Mouse (Mus musculus) lung, adult 2 months (tissue): ENCODE measurements around the gene Top3a. TPM values are rescaled to one million over a fixed set of nuclear protein-coding genes. Genes with fewer than 3 reads are reported as not detected.

ENCODE experiments used
- DNase-seq: peaks from one replicate; pipeline ENCODE4 v3.0.0; 2022
- H3K4me1 ChIP-seq: fragments of 200-500 bp; 2 replicates; pipeline ENCODE4 v1.6.1; 2011; ENCODE audit warnings: low read length; ENCODE audit not compliant: control insufficient read depth, insufficient read depth
- H3K4me3 ChIP-seq: fragments of 200-500 bp; replicated peaks from 2 replicates; pipeline ENCODE3; 2011; ENCODE audit warnings: low read depth, mild to moderate bottlenecking, control low read depth, low read length; ENCODE audit errors: extremely low read depth
- CTCF ChIP-seq: fragments of 200-500 bp; IDR thresholded peaks from 2 replicates; pipeline ENCODE4 v1.5.1; 2011; ENCODE audit warnings: mild to moderate bottlenecking, low read length, control low read depth; ENCODE audit not compliant: insufficient read depth
- POLR2A ChIP-seq: fragments of 200-500 bp; IDR thresholded peaks from 2 replicates; pipeline ENCODE4 v1.6.1; 2011; ENCODE audit warnings: low read depth, mild to moderate bottlenecking, control low read depth, low read length, borderline replicate concordance; ENCODE audit errors: extremely low read depth
- WGBS: fragments of 180-500 bp; shearing (Covaris S2); methylation state at CpG from one replicate; pipeline ENCODE4 v1.1.7; 2018; 5-methylcytosine and 5-hydroxymethylcytosine counted together
- polyA plus RNA-seq: library from polyadenylated mRNA; depleted of rRNA; stranded (reverse); fragments of >200 nt; gene quantifications from 2 replicates; pipeline ENCODE4 v1.2.3, GENCODE M21; 2012

Top3a gene
- polyA plus RNA-seq, 1 experiment = 6.9 TPM

GRCm38 (mm10) chr11:60735191-60735590 is 42.0 kb downstream of the Top3a start:
- WGBS = 69% methylated on average over 5 of the region's 5 CpGs

GRCm38 (mm10) chr11:60734206-60734605 is 43.0 kb downstream of the Top3a start:
- TF ChIP-seq POLR2A (no peak), CTCF (no peak)
- DNase-seq = no peak
- H3K4me3 ChIP-seq = no peak overlapping the region
- 52% methylated on average over 2 of the region's 2 CpGs for WGBS
- H3K4me1 ChIP-seq = peaks cover 1% of the 10 kb centered on the region; the same call in 1 of the 2 replicates

More at GRCm38 (mm10) chr11:60735191-60735590, 42.0 kb downstream of the Top3a start:
- Histone ChIP-seq H3K4me1 (no peaks in the 10 kb centered on the region), H3K4me3 (no peak overlapping the region)
- DNase-seq = no peak
- TF ChIP-seq CTCF (no peak), POLR2A (no peak)

- TF ChIP-seq CTCF = no peak
- no peak for TF ChIP-seq POLR2A
- no peak for DNase-seq
- WGBS = 87% methylated on average over 14 of the region's 14 CpGs
These were observed 45.9 kb downstream of the Top3a start for GRCm38 (mm10) chr11:60731251-60731650.

GRCm38 (mm10) chr11:60730169-60730568 is 47.0 kb downstream of the Top3a start:
- Histone ChIP-seq H3K4me3 (no peak overlapping the region), H3K4me1 (peaks cover 18% of the 10 kb centered on the region)
- 67% methylated on average over 9 of the region's 9 CpGs for WGBS
- DNase-seq = no peak
- TF ChIP-seq POLR2A (no peak), CTCF (no peak)

More at GRCm38 (mm10) chr11:60731251-60731650, 45.9 kb downstream of the Top3a start:
- Histone ChIP-seq H3K4me3 (no peak overlapping the region), H3K4me1 (peaks cover 11% of the 10 kb centered on the region)

GRCm38 (mm10) chr11:60729217-60729641 is 47.9 kb downstream of the Top3a start:
- WGBS = 46% methylated on average over 6 of the region's 6 CpGs
- Histone ChIP-seq H3K4me3 (no peak overlapping the region), H3K4me1 (peaks cover 18% of the 10 kb centered on the region)
- DNase-seq = peak; percentile 52
- TF ChIP-seq CTCF = no peak

GRCm38 (mm10) chr11:60728260-60728761 is 48.9 kb downstream of the Top3a start, which contains the start of gene Mief2:
Mief2 (plus strand) TSS chr11:60728398.
- Histone ChIP-seq H3K4me1 (peaks cover 18% of the 10 kb centered on the region), H3K4me3 (peak within 1 kb of the TSS; percentile 99)
- peak; percentile 92 for DNase-seq
- under 1% methylated on average over 44 of the region's 44 CpGs for WGBS
- TF ChIP-seq POLR2A (peak; percentile 76; the same call in 1 of the 2 replicates), CTCF (no peak)

GRCm38 (mm10) chr11:60727392-60728140 is 49.6 kb downstream of the Top3a start:
- peak overlapping the region; percentile 99 for H3K4me3 ChIP-seq
- DNase-seq = peak; percentile 37
- WGBS = 2% methylated on average over 12 of the region's 12 CpGs

GRCm38 (mm10) chr11:60726601-60727391 is 50.4 kb downstream of the Top3a start, which contains the start of gene Flii:
Flii (minus strand) TSS chr11:60727263.
- DNase-seq = peak; percentile 84

More at GRCm38 (mm10) chr11:60727392-60728140, 49.6 kb downstream of the Top3a start:
- no peak for TF ChIP-seq POLR2A
- no peak for TF ChIP-seq CTCF
- H3K4me1 ChIP-seq = peaks cover 18% of the 10 kb centered on the region

GRCm38 (mm10) chr11:60719263-60719662 is 57.9 kb downstream of the Top3a start:
- H3K4me3 ChIP-seq = no peak overlapping the region
- 70% methylated on average over 5 of the region's 5 CpGs for WGBS
- H3K4me1 ChIP-seq = no peaks in the 10 kb centered on the region
- DNase-seq = no peak
- no peak for TF ChIP-seq CTCF

More at GRCm38 (mm10) chr11:60726601-60727391, 50.4 kb downstream of the Top3a start, which contains the start of gene Flii:
- WGBS = under 1% methylated on average over 68 of the region's 71 CpGs
- peak within 1 kb of the TSS; percentile 99 for H3K4me3 ChIP-seq
- TF ChIP-seq POLR2A (peak; percentile 76), CTCF (no peak)
- peaks cover 18% of the 10 kb centered on the region for H3K4me1 ChIP-seq
